Mouse (Mus musculus) large intestine, adult 2 months (tissue): ENCODE results near the gene Oog4. TPM values are rescaled to one million over a fixed set of nuclear protein-coding genes. Genes with fewer than 3 reads are reported as not detected.
"Not testable (repeated sequence)": the region's sequence is repeated elsewhere in the genome, so short reads cannot be mapped to it uniquely, and the experiment has no call there.

Experiments used
- DNase-seq: peaks from one replicate; pipeline ENCODE4 v3.0.0-alpha.2; 2012; ENCODE audit warnings: low read depth, low spot score
- WGBS: fragments of 180-500 bp; shearing (Covaris S2); methylation state at CpG from one replicate; pipeline ENCODE4 v1.1.7; 2018; 5-methylcytosine and 5-hydroxymethylcytosine counted together
- polyA plus RNA-seq: library from polyadenylated mRNA; depleted of rRNA; stranded (reverse); fragments of >200 nt; gene quantifications from 2 replicates; pipeline ENCODE4 v1.2.3, GENCODE M21; 2012; rRNA removed

The Oog4 gene
- not detected in 2 replicates for polyA plus RNA-seq

- WGBS: 75% methylated on average over 3 of the region's 3 CpGs
- DNase-seq: no peak
Observed at GRCm38 (mm10) chr4:143450224-143450623, at the start of gene Oog4. Gene Oog4 (minus strand): TSS chr4:143450324.

- DNase-seq: not testable (repeated sequence)
- 66% methylated on average over 5 of the region's 5 CpGs for WGBS
Observed at GRCm38 (mm10) chr4:143426770-143427169, 23.4 kb downstream of the Oog4 start.

GRCm38 (mm10) chr4:143414121-143414520 lies 36.0 kb downstream of the Oog4 start:
- DNase-seq: no peak
- 95% methylated on average over 3 of the region's 3 CpGs for WGBS

GRCm38 (mm10) chr4:143413621-143414020 lies 36.5 kb downstream of the Oog4 start:
- 100% methylated on average over 1 of the region's 1 CpGs for WGBS
- no peak for DNase-seq

GRCm38 (mm10) chr4:143412219-143413092 lies 37.7 kb downstream of the Oog4 start, which contains the start of gene Pramef8:
Gene Pramef8 (plus strand): TSS chr4:143412426.
- DNase-seq: peak; percentile 90
- WGBS: under 1% methylated on average over 50 of the region's 50 CpGs

- DNase-seq: peak; percentile 32
- 50% methylated on average over 5 of the region's 5 CpGs for WGBS
Observed at GRCm38 (mm10) chr4:143411566-143412218, 38.4 kb downstream of the Oog4 start.

- 82% methylated on average over 26 of the region's 26 CpGs for WGBS
Observed at GRCm38 (mm10) chr4:143394181-143394580, 55.9 kb downstream of the Oog4 start, which contains the start of gene Pramel1. Gene Pramel1 (plus strand): TSS chr4:143394428.

GRCm38 (mm10) chr4:143388955-143389702 lies 61.0 kb downstream of the Oog4 start:
- 11% methylated on average over 32 of the region's 43 CpGs for WGBS
- no peak for DNase-seq

More at GRCm38 (mm10) chr4:143394181-143394580, 55.9 kb downstream of the Oog4 start, which contains the start of gene Pramel1:
- no peak for DNase-seq

Other genes starting within 250 kb of the Oog4 start
- 5.9 and 9.2 TPM in 2 replicates for gene Prdm2, start 237.3 kb downstream of the Oog4 start, polyA plus RNA-seq
- gene Pdpn, start 150.8 kb downstream of the Oog4 start, polyA plus RNA-seq: 4.3 and 5.2 TPM in 2 replicates
- gene Lrrc38, start 100.6 kb downstream of the Oog4 start, polyA plus RNA-seq: not detected in 2 replicates
- gene Pramel1, start 55.9 kb downstream of the Oog4 start, polyA plus RNA-seq: not detected in 2 replicates
- 5.9 and 6.5 TPM in 2 replicates for gene Pramef8, start 37.9 kb downstream of the Oog4 start, polyA plus RNA-seq
- gene Gm13043, start 61.0 kb upstream of the Oog4 start, polyA plus RNA-seq: not detected in 2 replicates
- not detected in 2 replicates for gene Gm13040, start 85.6 kb upstream of the Oog4 start, polyA plus RNA-seq
- gene BC080695, start 101.4 kb upstream of the Oog4 start, polyA plus RNA-seq: not detected in 2 replicates
- gene Gm13057, start 101.4 kb upstream of the Oog4 start, polyA plus RNA-seq: not detected in 2 replicates
- not detected in 2 replicates for gene Gm13083, start 164.7 kb upstream of the Oog4 start, polyA plus RNA-seq
- gene Gm13088, start 206.9 kb upstream of the Oog4 start, polyA plus RNA-seq: not detected in 2 replicates